Mouse (Mus musculus) erythroblast, embryonic 14.5 days (primary cell): ENCODE results near the gene Trim6.

Source experiments
- GATA1 ChIP-seq: IDR thresholded peaks from 2 replicates; pipeline ENCODE4 v1.6.1; 2012; ENCODE audit warnings: low read length, inconsistent platforms, mixed read lengths
- TAL1 ChIP-seq: IDR thresholded peaks from 3 replicates; pipeline ENCODE4 v1.6.1; 2012; ENCODE audit warnings: low read length, inconsistent platforms, mixed read lengths

DNA sequence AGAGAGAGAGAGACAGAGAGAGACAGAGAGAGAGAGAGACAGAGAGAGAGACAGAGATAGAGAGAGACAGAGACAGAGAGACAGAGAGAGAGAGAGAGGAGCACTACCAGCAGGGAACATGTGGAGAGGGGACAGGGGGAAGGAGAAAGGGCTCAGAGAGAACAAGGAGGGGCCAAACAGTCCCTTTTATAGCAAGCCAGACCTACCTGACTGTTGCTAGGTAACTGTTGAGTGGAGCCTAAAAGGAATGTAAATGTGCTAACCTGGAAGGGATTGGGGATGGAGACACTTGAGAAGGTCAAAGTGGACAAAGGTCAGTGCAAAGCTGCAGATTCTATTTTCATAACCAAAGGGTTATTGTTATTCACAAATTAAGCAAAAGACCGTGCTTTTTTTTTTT is 25.0 kb downstream of the Trim6 start:
- TF ChIP-seq GATA1 (no peak), TAL1 (no peak)
